Mouse (Mus musculus) brain, adult 2 months (tissue): ENCODE measurements around the gene Ttll3.
A peak's percentile ranks its signal among the peaks of the same experiment; 100 is the strongest.

Experiments used
- DNase-seq: peaks from one replicate; pipeline ENCODE4 v3.0.0; 2011; ENCODE audit warnings: low read depth, low spot score

Gene Ttll3

GRCm38 (mm10) chr6:113455007-113455406 is 65.9 kb downstream of the Ttll3 start:
- DNase-seq: no peak

GRCm38 (mm10) chr6:113457952-113458534 is 69.0 kb downstream of the Ttll3 start, which contains the start of gene Il17re:
TSS of gene Il17re (plus strand) at chr6:113458484.
- DNase-seq: no peak

GRCm38 (mm10) chr6:113458635-113459034 is 69.6 kb downstream of the Ttll3 start:
- DNase-seq: peak; percentile 54

- DNase-seq: no peak
Observed at GRCm38 (mm10) chr6:113464040-113464439, 75.0 kb downstream of the Ttll3 start.
